Mouse (Mus musculus) E14TG2a.4 (cell line): Measurements from ENCODE around the gene Zfp688.
A peak's percentile ranks its signal among the peaks of the same experiment; 100 is the strongest.

Source experiments
- H3K27me3 ChIP-seq: 2 replicates; pipeline ENCODE4 v1.6.1; 2014; ENCODE audit warnings: low read length, control low read depth; ENCODE audit not compliant: insufficient read depth
- H3K36me3 ChIP-seq: 2 replicates; pipeline ENCODE4 v1.6.1; 2014; ENCODE audit warnings: low read length, control low read depth; ENCODE audit not compliant: insufficient read depth
- H3K4me1 ChIP-seq: replicated peaks from 2 replicates; pipeline ENCODE4 v1.6.1; 2014; ENCODE audit warnings: low read depth, low read length, control low read depth
- H3K4me3 ChIP-seq: replicated peaks from 2 replicates; pipeline ENCODE4 v1.5.1; 2014; ENCODE audit warnings: mild to moderate bottlenecking, low read length
- H3K9me3 ChIP-seq: 2 replicates; pipeline ENCODE4 v1.6.1; 2014; ENCODE audit warnings: low read length, control low read depth
- CTCF ChIP-seq: conservative IDR thresholded peaks from 2 replicates; pipeline ENCODE4 v1.5.1; 2014; ENCODE audit warnings: low read length
- NANOG ChIP-seq: IDR thresholded peaks from 2 replicates; pipeline ENCODE4 v1.6.1; 2014; ENCODE audit warnings: borderline replicate concordance, low read length, mixed read lengths
- POU5F1 ChIP-seq: IDR thresholded peaks from 2 replicates; pipeline ENCODE4 v1.6.1; 2014; ENCODE audit warnings: low read length, borderline replicate concordance

Zfp688 gene

DNA sequence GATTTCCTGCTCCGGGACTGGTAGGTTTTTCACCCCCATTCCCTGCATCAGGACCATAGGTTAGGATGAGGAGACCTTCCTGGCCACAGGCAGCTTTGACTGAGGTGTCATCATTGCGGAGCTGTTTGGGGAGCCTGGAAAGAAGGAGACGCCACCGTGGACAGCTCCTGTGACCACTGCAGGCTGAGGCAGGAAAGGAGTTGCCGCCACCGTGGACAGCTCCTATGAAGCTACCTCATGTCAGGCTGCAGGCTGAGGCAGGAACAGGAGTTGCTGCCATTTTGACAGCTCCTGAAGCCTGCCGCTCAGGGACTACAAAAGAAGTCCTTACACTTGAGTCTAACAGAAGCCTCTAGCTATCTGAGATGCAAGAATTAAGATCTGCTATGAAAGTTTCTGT lies 33.0 kb upstream of the Zfp688 start:
- Histone ChIP-seq H3K27me3 (no peaks in the 10 kb centered on the region), H3K4me3 (no peak overlapping the region), H3K4me1 (peaks cover 34% of the 10 kb centered on the region), H3K9me3 (peaks cover 39% of the 10 kb centered on the region), H3K36me3 (peaks cover 80% of the 10 kb centered on the region)
- no peak for TF ChIP-seq NANOG
- no peak for TF ChIP-seq POU5F1
- TF ChIP-seq CTCF = no peak

DNA sequence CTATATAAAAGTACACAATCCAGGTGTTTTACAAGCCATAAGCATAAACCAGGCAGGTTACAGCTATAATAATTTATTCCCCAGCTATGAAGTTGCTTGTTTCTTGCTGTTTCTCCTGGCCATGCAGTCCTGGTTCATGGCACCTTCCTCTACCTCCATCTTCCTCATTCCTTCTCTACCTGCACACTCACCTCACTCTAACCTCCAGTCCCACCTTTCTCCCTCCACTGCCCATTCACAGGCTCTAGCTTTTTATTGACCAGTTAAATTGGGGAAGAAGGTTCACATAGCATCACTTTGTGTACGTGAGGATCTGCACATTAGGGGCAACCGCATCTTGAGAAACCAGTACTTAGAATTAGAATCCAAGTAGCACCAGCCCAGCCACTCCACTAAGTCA lies 31.2 kb upstream of the Zfp688 start:
- no peak for TF ChIP-seq POU5F1
- no peak for TF ChIP-seq CTCF
- no peak for TF ChIP-seq NANOG
- peaks cover 23% of the 10 kb centered on the region for H3K9me3 ChIP-seq
- no peaks in the 10 kb centered on the region for H3K27me3 ChIP-seq

DNA sequence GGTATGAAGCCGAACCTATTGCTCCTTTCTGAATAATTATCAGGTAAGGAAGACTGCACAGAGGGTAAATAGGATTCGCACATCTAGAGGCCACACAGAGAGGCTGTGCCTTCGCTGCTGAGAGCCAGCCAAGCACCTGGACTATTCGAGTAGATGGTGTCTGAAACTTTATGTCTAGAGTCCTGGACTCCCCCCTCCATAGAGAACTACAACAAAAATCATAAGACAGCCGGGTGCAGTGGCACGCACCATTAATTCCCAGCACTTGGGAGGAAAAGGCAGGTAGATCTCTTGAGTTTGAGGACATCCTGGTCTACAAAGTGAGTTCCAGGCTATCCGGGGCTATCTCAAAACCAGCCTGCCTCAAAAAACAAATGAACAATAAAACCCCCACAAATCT lies 28.1 kb upstream of the Zfp688 start:
- peak overlapping the region; percentile 99 for H3K4me3 ChIP-seq
- no peak for TF ChIP-seq POU5F1
- no peak for TF ChIP-seq CTCF
- TF ChIP-seq NANOG = no peak
- H3K27me3 ChIP-seq = peaks cover 8% of the 10 kb centered on the region
- H3K4me1 ChIP-seq = peaks cover 52% of the 10 kb centered on the region
- no peaks in the 10 kb centered on the region for H3K9me3 ChIP-seq
- peaks cover 52% of the 10 kb centered on the region for H3K36me3 ChIP-seq

More for the DNA sequence above, 31.2 kb upstream of the Zfp688 start:
- peaks cover 43% of the 10 kb centered on the region for H3K4me1 ChIP-seq
- H3K4me3 ChIP-seq = no peak overlapping the region
- H3K36me3 ChIP-seq = peaks cover 69% of the 10 kb centered on the region

DNA sequence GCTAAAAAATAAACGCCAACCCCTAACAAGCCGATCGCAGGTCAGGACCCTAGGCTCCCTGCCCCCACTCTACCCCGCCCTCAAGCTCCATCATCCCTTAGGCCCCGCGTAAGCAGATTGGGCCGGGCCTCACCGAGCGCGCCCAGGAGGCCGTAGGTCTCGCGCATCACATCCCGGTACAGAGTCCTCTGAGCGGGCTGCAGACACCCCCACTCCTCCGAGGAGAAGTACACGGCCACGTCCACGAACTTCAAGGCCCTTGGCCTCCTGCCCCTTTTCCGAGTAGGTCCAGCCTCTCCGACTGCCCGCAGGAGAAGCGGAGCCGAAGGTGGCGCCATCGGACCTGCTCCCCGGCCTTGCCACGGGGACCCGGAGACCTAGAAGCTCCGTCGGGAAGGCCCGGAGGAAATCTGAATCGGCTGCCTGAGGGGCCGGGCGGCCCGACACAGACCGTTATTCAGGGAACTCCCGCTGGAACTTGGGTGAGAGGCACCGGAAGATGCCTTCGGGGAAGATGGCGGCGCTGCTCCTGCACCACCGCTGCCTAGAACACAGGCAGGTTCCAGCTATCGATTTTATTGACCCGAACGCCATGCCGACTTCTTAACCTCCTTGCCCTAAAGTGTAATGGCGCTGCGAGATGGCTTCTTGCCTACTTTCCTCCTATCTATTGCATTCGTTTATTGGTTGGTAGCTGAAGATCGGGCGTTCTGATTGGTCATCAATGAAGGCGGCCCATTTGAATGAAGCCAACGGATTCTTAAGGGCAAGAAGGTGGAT lies 26.8 kb upstream of the Zfp688 start, which contains the start of gene Zfp689:
Zfp689 (minus strand) TSS at position 638 of the 780 bp plus-strand sequence.
- H3K4me1 ChIP-seq = peaks cover 58% of the 10 kb centered on the region
- peaks cover 59% of the 10 kb centered on the region for H3K36me3 ChIP-seq
- H3K4me3 ChIP-seq = peak within 1 kb of the TSS; percentile 99
- peaks cover 20% of the 10 kb centered on the region for H3K27me3 ChIP-seq
- TF ChIP-seq CTCF (no peak), POU5F1 (no peak), NANOG (no peak)
- no peaks in the 10 kb centered on the region for H3K9me3 ChIP-seq

DNA sequence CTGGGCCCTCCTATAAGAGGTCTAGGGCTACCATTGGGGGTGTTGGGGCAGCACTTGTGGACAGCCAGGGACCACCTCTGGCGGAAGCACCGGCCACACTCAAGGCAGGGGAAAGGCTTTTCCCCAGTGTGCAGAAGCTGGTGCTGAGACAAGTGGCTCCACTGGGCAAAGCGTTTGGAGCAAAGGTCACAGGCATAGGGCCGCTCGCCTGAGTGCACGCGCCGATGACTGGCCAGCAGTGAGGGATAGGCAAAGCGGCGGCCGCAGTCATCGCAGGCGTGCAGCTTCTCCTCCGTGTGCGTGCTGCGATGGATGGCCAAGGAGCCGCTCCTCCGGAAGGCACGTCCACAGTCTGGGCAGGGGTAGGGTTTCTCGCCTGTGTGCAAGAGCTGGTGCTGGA lies 22.1 kb upstream of the Zfp688 start:
- TF ChIP-seq POU5F1 (no peak), NANOG (no peak), CTCF (no peak)
- Histone ChIP-seq H3K9me3 (no peaks in the 10 kb centered on the region), H3K36me3 (peaks cover 36% of the 10 kb centered on the region), H3K4me1 (peaks cover 34% of the 10 kb centered on the region), H3K4me3 (peak overlapping the region; percentile 74), H3K27me3 (peaks cover 20% of the 10 kb centered on the region)

DNA sequence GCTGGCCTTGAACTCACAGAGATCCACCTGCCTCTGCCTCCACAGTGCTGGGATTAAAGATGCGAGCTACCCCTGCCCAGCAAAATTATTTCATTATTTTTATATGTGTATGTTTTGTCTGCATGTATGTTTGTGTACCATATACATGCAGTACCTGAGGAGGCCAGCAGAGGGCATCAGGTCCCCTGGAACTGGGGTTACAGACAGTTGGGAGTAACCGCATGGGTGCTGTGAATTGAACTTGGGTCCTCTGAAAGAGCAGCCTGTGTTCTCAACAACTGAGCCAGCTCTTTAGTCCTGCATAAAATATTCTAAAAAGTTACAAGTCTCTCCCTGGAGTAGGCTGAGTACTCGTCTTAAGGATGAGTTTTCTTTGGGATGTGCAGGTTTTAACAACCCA lies 15.9 kb upstream of the Zfp688 start:
- Histone ChIP-seq H3K36me3 (peaks cover 5% of the 10 kb centered on the region; the same call in 1 of the 2 replicates), H3K27me3 (no peaks in the 10 kb centered on the region), H3K4me3 (no peak overlapping the region), H3K4me1 (no peaks in the 10 kb centered on the region), H3K9me3 (peaks cover 9% of the 10 kb centered on the region)
- TF ChIP-seq POU5F1 = no peak
- TF ChIP-seq CTCF = peak; percentile 79

DNA sequence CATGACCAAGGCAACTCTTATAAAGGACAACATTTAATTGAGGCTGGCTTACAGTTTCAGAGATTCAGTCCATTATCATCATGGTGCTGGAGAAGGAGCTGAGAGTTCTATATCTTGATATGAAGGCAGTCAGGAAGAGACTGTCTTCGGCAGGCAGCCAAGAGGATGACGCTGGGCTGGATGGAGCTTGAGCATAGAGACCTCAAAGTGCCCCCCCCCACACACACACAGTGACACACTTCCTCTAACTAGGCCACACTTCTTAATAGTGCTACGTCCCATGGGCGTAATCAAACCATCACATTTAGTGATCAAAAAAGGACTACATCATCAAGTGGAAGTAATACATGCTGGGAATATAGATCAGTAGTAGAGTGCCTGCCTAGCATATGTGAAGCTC lies 13.3 kb upstream of the Zfp688 start:
- no peak overlapping the region for H3K4me3 ChIP-seq
- no peaks in the 10 kb centered on the region for H3K36me3 ChIP-seq
- peaks cover 9% of the 10 kb centered on the region for H3K9me3 ChIP-seq
- H3K4me1 ChIP-seq = no peaks in the 10 kb centered on the region
- H3K27me3 ChIP-seq = no peaks in the 10 kb centered on the region
- TF ChIP-seq NANOG (no peak), CTCF (no peak), POU5F1 (no peak)

DNA sequence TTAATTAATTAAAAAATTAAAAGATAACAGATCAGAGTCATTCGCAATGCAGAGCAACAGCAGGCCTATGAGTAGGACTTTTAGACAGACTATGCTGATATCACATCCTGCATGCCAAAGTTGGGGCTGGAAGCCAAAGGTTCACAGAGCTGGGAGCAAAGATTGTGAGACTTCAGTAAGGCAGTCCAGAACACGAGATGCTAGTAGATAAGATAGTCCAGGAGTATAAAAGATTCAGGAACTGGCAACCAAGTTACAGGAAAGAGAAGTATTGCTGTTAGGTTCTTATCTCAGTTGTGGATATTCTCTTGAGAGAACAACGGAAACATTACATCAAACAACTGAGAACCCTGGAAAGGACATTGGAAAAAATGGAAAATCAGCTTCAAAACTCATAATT lies 4.5 kb upstream of the Zfp688 start:
- H3K4me3 ChIP-seq = no peak overlapping the region
- peaks cover 25% of the 10 kb centered on the region for H3K27me3 ChIP-seq
- H3K9me3 ChIP-seq = no peaks in the 10 kb centered on the region
- TF ChIP-seq POU5F1 = no peak
- peaks cover 26% of the 10 kb centered on the region for H3K4me1 ChIP-seq
- no peaks in the 10 kb centered on the region for H3K36me3 ChIP-seq

DNA sequence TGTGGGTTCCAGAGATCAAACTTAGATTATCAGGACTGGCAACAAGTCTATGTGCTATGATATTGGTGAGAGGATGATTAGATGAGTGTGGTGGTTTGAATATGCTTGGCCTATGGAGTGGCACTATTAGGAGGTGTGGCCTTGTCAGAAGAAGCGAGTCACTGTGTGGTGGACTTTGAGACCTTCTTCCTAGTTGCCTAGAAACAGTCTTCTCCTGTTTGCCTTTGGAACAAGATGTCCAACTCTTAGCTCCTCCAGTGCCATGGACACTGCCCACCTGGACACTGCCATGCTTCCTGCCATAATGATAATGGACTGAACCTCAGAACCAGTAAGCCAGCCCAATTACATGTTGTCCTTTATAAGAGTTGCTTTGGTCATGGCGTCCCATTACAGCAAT lies 4.0 kb upstream of the Zfp688 start:
- H3K9me3 ChIP-seq = no peaks in the 10 kb centered on the region
- TF ChIP-seq POU5F1 (no peak), CTCF (no peak), NANOG (no peak)
- H3K27me3 ChIP-seq = peaks cover 25% of the 10 kb centered on the region
- no peaks in the 10 kb centered on the region for H3K36me3 ChIP-seq
- H3K4me1 ChIP-seq = peaks cover 31% of the 10 kb centered on the region
- no peak overlapping the region for H3K4me3 ChIP-seq
